Mouse (Mus musculus): ENCODE results near the gene 1700021F05Rik.

DNA sequence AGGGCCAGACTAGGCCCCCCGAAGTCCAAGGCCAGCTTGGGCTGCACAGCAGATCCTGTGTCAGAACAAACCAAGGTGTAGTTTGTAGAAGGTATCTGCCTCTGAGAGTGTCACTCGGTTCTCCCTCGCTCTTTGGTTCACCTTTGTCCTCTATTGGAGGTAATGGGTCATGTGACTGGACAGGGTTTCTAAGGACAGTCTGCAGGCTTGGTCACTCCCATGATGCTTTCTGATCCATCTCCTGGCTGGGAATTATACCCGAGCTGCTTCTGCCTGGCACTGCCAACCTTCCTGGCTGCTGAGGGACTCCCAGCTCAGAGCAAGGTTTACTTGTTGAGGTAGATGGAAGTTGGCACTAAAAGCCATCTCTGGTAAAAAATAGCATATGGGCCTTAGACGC, 49.9 kb downstream of the 1700021F05Rik start:
- no peak for TF ChIP-seq CTCF (IDR thresholded peaks at IDR 0.05; ENCODE audit: low read depth)
- no peak for TF ChIP-seq EP300 (IDR thresholded peaks at IDR 0.05; ENCODE audit: low read depth)

Data from liver, postnatal 0 days (tissue).